Mouse (Mus musculus) liver, embryonic 14.5 days (tissue): Measurements from ENCODE around the gene Gm21887. TPM values are rescaled to one million over a fixed set of nuclear protein-coding genes. Genes with fewer than 3 reads are reported as not detected.
"Not testable (repeated sequence)": the region's sequence is repeated elsewhere in the genome, so short reads cannot be mapped to it uniquely, and the experiment has no call there.

Source experiments
- ATAC-seq: fragments of 200-750 bp; cut with Nextera tagmentation; 2 replicates; pipeline ENCODE4 v1.8.0; 2017; ENCODE audit warnings: moderate number of reproducible peaks, mild to moderate bottlenecking, moderate library complexity; ENCODE audit not compliant: insufficient read depth
- DNase-seq, 3 experiments: peaks; one replicate each; pipeline ENCODE4 v3.0.0-alpha.2; 2012 to 2013; ENCODE audit warnings: low read depth in 3 of 3, low spot score in 3 of 3
- H3K27ac ChIP-seq: fragments of 300-500 bp; sonication (generic); 2 replicates; pipeline ENCODE4 v1.5.1; 2014; ENCODE audit warnings: moderate library complexity, mild to moderate bottlenecking, control low read depth, inconsistent platforms
- H3K27me3 ChIP-seq: fragments of 300-500 bp; sonication (generic); 2 replicates; pipeline ENCODE4 v1.6.1; 2014; ENCODE audit warnings: mild to moderate bottlenecking, low read length, moderate library complexity; ENCODE audit not compliant: control insufficient read depth, insufficient read depth
- H3K36me3 ChIP-seq: fragments of 300-500 bp; sonication (generic); replicated peaks from 2 replicates; pipeline ENCODE4 v1.6.1; 2014; ENCODE audit warnings: low read depth; ENCODE audit not compliant: control insufficient read depth, insufficient read depth
- H3K4me1 ChIP-seq, 2 experiments: fragments of 200-500 bp in 1 of 2; fragments of 300-500 bp in 1 of 2; sonication (generic) in 1 of 2; replicated peaks; 2 replicates each; pipeline ENCODE4 v1.6.1; 2012 to 2014; ENCODE audit warnings: antibody characterized with exemption in 1 of 2, inconsistent platforms in 1 of 2, low read length in 1 of 2; ENCODE audit not compliant: control insufficient read depth in 2 of 2, insufficient read depth in 2 of 2
- H3K4me2 ChIP-seq: fragments of 300-500 bp; sonication (generic); 2 replicates; pipeline ENCODE4 v1.6.1; 2014; ENCODE audit warnings: low read depth, mild to moderate bottlenecking, control low read depth, moderate library complexity
- H3K4me3 ChIP-seq, 2 experiments: fragments of 200-500 bp in 1 of 2; fragments of 300-500 bp in 1 of 2; sonication (generic) in 1 of 2; 2 replicates each; pipeline ENCODE4 v1.5.1; 2012 to 2014; ENCODE audit warnings: low read depth in 2 of 2, low read length in 2 of 2, mild to moderate bottlenecking in 2 of 2, control low read depth in 1 of 2, inconsistent platforms in 1 of 2, moderate library complexity in 1 of 2; ENCODE audit not compliant: insufficient read depth in 1 of 2
- H3K9ac ChIP-seq: fragments of 300-500 bp; sonication (generic); replicated peaks from 2 replicates; pipeline ENCODE4 v1.6.1; 2014; ENCODE audit warnings: mild to moderate bottlenecking, control low read depth, moderate library complexity
- H3K9me3 ChIP-seq: fragments of 300-500 bp; sonication (generic); 2 replicates; pipeline ENCODE4 v1.6.1; 2016; ENCODE audit warnings: low read length, mixed read lengths; ENCODE audit not compliant: control insufficient read depth
- WGBS: fragments of 180-500 bp; shearing (Covaris S2); extraction: QIAGEN DNeasy Blood & Tissue Kit; methylation state at CpG from one replicate; pipeline ENCODE4 v1.1.7; 2014; ENCODE audit not compliant: insufficient replicate concordance; 5-methylcytosine and 5-hydroxymethylcytosine counted together
- polyA plus RNA-seq, 2 experiments: library from polyadenylated mRNA; depleted of rRNA in 1 of 2; stranded (reverse) in 1 of 2; unstranded in 1 of 2; fragments of >200 nt; fragmentation: Nextera tagmentation in 1 of 2; extraction: Ambion mirVana in 1 of 2; gene quantifications; 2 replicates each; pipeline versions ENCODE4 v1.2.1 to v1.2.3; 2012 to 2014

Gene Gm21887
- polyA plus RNA-seq, 2 experiments: 36.2 to 94.3 TPM

- not testable (repeated sequence) for H3K27ac ChIP-seq, H3K9ac ChIP-seq, H3K4me1 ChIP-seq, H3K27me3 ChIP-seq, H3K4me3 ChIP-seq
- DNase-seq (peak in 2 of 3 experiments; percentile 59 to 92), ATAC-seq (peak; percentile 61)
- 14% methylated on average over 27 of the region's 28 CpGs for WGBS
- Histone ChIP-seq H3K9me3 (peaks cover 31% of the 10 kb centered on the region), H3K36me3 (peaks cover 23% of the 10 kb centered on the region), H3K4me2 (peak overlapping the region; percentile 28; the same call in 1 of the 2 replicates)
Measured at GRCm38 (mm10) chrX:169991128-169991873, 18.2 kb upstream of the Gm21887 start.

GRCm38 (mm10) chrX:169992086-169992930 is 17.2 kb upstream of the Gm21887 start:
- peaks cover 18% of the 10 kb centered on the region for H3K36me3 ChIP-seq
- H3K4me2 ChIP-seq, H3K27ac ChIP-seq, DNase-seq, H3K4me1 ChIP-seq, H3K4me3 ChIP-seq, ATAC-seq, H3K27me3 ChIP-seq, H3K9ac ChIP-seq: not testable (repeated sequence)
- WGBS: 16% methylated on average over 15 of the region's 15 CpGs
- peaks cover 31% of the 10 kb centered on the region for H3K9me3 ChIP-seq

GRCm38 (mm10) chrX:169992951-169993547 is 16.4 kb upstream of the Gm21887 start:
- H3K27me3 ChIP-seq, H3K27ac ChIP-seq, H3K4me3 ChIP-seq, H3K4me1 ChIP-seq, H3K4me2 ChIP-seq, DNase-seq, H3K9ac ChIP-seq, ATAC-seq: not testable (repeated sequence)
- 45% methylated on average over 8 of the region's 8 CpGs for WGBS
- Histone ChIP-seq H3K9me3 (peaks cover 27% of the 10 kb centered on the region), H3K36me3 (peaks cover 15% of the 10 kb centered on the region)

GRCm38 (mm10) chrX:169994011-169994865 is 15.2 kb upstream of the Gm21887 start:
- H3K4me3 ChIP-seq, H3K36me3 ChIP-seq, H3K27me3 ChIP-seq, ATAC-seq, H3K27ac ChIP-seq, H3K4me2 ChIP-seq, H3K4me1 ChIP-seq, DNase-seq, H3K9ac ChIP-seq: not testable (repeated sequence)
- H3K9me3 ChIP-seq: peaks cover 20% of the 10 kb centered on the region
- 37% methylated on average over 20 of the region's 33 CpGs for WGBS

GRCm38 (mm10) chrX:169994866-169995711 is 14.4 kb upstream of the Gm21887 start:
- H3K4me1 ChIP-seq, H3K27me3 ChIP-seq, H3K4me3 ChIP-seq, H3K36me3 ChIP-seq, ATAC-seq, H3K9ac ChIP-seq, H3K4me2 ChIP-seq, H3K27ac ChIP-seq: not testable (repeated sequence)
- 28% methylated on average over 2 of the region's 2 CpGs for WGBS
- peaks cover 15% of the 10 kb centered on the region for H3K9me3 ChIP-seq
- peak in 1 of 3 experiments; percentile 73 for DNase-seq

- not testable (repeated sequence) for H3K27me3 ChIP-seq, ATAC-seq, H3K27ac ChIP-seq, H3K4me1 ChIP-seq, H3K9ac ChIP-seq, H3K4me2 ChIP-seq, H3K4me3 ChIP-seq, DNase-seq, H3K36me3 ChIP-seq
- peaks cover 10% of the 10 kb centered on the region for H3K9me3 ChIP-seq
- 40% methylated on average over 17 of the region's 17 CpGs for WGBS
Measured at GRCm38 (mm10) chrX:169995909-169996521, 13.4 kb upstream of the Gm21887 start.
